Mouse (Mus musculus) heart, adult 2 months (tissue): ENCODE measurements at regions not wholly inside any gene's neighbourhood (a gene's known extent, or its start where the extent isn't known, plus 50 kb on each side); places are given as distances from the start of the nearest gene placed in this dataset.

Experiments
- CTCF ChIP-seq: fragments of 200-600 bp; IDR thresholded peaks from 2 replicates; pipeline ENCODE4 v1.8.1; 2022; ENCODE audit warnings: antibody characterized with exemption, mild to moderate bottlenecking, moderate library complexity
- EP300 ChIP-seq: fragments of 200-500 bp; IDR thresholded peaks from 2 replicates; pipeline ENCODE4 v1.6.1; 2011; ENCODE audit warnings: low read depth, low read length, control low read depth; ENCODE audit not compliant: insufficient read depth
- POLR2A ChIP-seq: fragments of 200-500 bp; IDR thresholded peaks from 2 replicates; pipeline ENCODE4 v1.6.1; 2011; ENCODE audit warnings: mild to moderate bottlenecking, low read depth, low read length, control low read depth; ENCODE audit not compliant: insufficient read depth

- no peak for TF ChIP-seq CTCF
- TF ChIP-seq POLR2A: no peak
- no peak for TF ChIP-seq EP300
These were observed 240.3 kb downstream of the Bcl11a start for GRCm38 (mm10) chr11:24317989-24318735.
